Mouse (Mus musculus) stomach, embryonic 14.5 days (tissue): ENCODE measurements around the gene Prr19. TPM values are rescaled to one million over a fixed set of nuclear protein-coding genes. Genes with fewer than 3 reads are reported as not detected.
"Not testable (repeated sequence)": the region's sequence is repeated elsewhere in the genome, so short reads cannot be mapped to it uniquely, and the experiment has no call there.

Experiments
- ATAC-seq: fragments of 200-750 bp; cut with Nextera tagmentation; 2 replicates; pipeline ENCODE4 v1.8.0; 2017; ENCODE audit warnings: low read depth, moderate TSS enrichment; ENCODE audit not compliant: insufficient number of reproducible peaks, insufficient read depth, low FRiP score
- H3K27ac ChIP-seq: fragments of 300-500 bp; sonication (generic); 2 replicates; pipeline ENCODE4 v1.5.1; 2014; ENCODE audit warnings: mild to moderate bottlenecking, low read length, moderate library complexity, mixed read lengths
- H3K27me3 ChIP-seq: fragments of 300-500 bp; sonication (generic); 2 replicates; pipeline ENCODE4 v1.6.1; 2014; ENCODE audit warnings: low read length, control low read depth, mixed read lengths; ENCODE audit not compliant: control insufficient read depth, insufficient read depth
- H3K36me3 ChIP-seq: fragments of 300-500 bp; sonication (generic); 2 replicates; pipeline ENCODE4 v1.6.1; 2014; ENCODE audit warnings: mild to moderate bottlenecking, control low read depth, low read length, moderate library complexity, mixed read lengths; ENCODE audit not compliant: control insufficient read depth, insufficient read depth
- H3K4me1 ChIP-seq: fragments of 300-500 bp; sonication (generic); 2 replicates; pipeline ENCODE4 v1.6.1; 2014; ENCODE audit warnings: low read length, control low read depth, mixed read lengths; ENCODE audit not compliant: control insufficient read depth, insufficient read depth
- H3K4me2 ChIP-seq: fragments of 300-500 bp; sonication (generic); replicated peaks from 2 replicates; pipeline ENCODE4 v1.6.1; 2014; ENCODE audit warnings: low read depth, low read length, control low read depth
- H3K4me3 ChIP-seq: fragments of 300-500 bp; sonication (generic); 2 replicates; pipeline ENCODE4 v1.5.1; 2014; ENCODE audit warnings: low read depth, low read length, control low read depth
- H3K9ac ChIP-seq: fragments of 300-500 bp; sonication (generic); replicated peaks from 2 replicates; pipeline ENCODE4 v1.6.1; 2014; ENCODE audit warnings: low read depth, mild to moderate bottlenecking, control low read depth, low read length, moderate library complexity, mixed read lengths
- H3K9me3 ChIP-seq: fragments of 300-500 bp; sonication (generic); 2 replicates; pipeline ENCODE4 v1.6.1; 2016; ENCODE audit warnings: low read depth, low read length, control low read depth; ENCODE audit not compliant: control insufficient read depth
- WGBS: fragments of 180-500 bp; shearing (Covaris S2); extraction: QIAGEN DNeasy Blood & Tissue Kit; methylation state at CpG from one replicate; pipeline ENCODE4 v1.1.7; 2014; 5-methylcytosine and 5-hydroxymethylcytosine counted together
- polyA plus RNA-seq: library from polyadenylated mRNA; unstranded; fragments of >200 nt; fragmentation: Nextera tagmentation; extraction: Ambion mirVana; gene quantifications from 2 replicates; pipeline ENCODE4 v1.2.1, GENCODE M21; 2014

Gene Prr19
- 0.76 and 1.1 TPM in 2 replicates for polyA plus RNA-seq

DNA sequence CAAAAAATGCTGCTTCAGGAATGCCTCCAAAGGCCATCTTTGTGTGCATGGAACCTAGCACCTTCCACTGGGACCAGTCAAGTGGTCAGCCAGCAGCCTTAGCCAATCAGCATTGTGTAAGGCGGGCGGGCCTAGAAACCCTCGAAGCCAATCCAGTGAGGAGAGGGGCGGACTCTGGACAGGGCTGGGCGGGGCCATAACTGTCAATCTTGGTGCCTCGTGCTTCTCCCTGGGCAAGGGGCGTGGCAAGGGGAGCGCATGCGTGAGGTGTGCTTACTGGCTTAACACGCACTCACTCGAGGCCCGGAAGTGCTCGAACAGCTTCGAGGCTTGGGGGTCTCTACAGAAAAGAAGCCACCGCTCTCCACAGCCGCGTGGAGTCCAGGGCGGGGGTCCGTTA is at the start of gene Prr19:
TSS of gene Prr19 (plus strand) at position 349 of the 400 bp plus-strand sequence.
- Histone ChIP-seq H3K36me3 (no peaks in the 10 kb centered on the region), H3K4me3 (no peak within 1 kb of the TSS), H3K27ac (no peak within 1 kb of the TSS), H3K9me3 (no peaks in the 10 kb centered on the region), H3K9ac (no peak within 1 kb of the TSS), H3K4me1 (peaks cover 5% of the 10 kb centered on the region; the same call in 1 of the 2 replicates), H3K27me3 (no peaks in the 10 kb centered on the region), H3K4me2 (no peak within 1 kb of the TSS)
- WGBS = 58% methylated on average over 19 of the region's 19 CpGs
- ATAC-seq = no peak

- peak overlapping the region; percentile 47; the same call in 1 of the 2 replicates for H3K9ac ChIP-seq
- peak overlapping the region; percentile 70 for H3K4me2 ChIP-seq
- peak overlapping the region; percentile 99 for H3K27ac ChIP-seq
- H3K36me3 ChIP-seq = no peaks in the 10 kb centered on the region
- no peaks in the 10 kb centered on the region for H3K27me3 ChIP-seq
- 19% methylated on average over 8 of the region's 8 CpGs for WGBS
- H3K4me1 ChIP-seq = peaks cover 19% of the 10 kb centered on the region
- H3K4me3 ChIP-seq = peak overlapping the region; percentile 98
- no peaks in the 10 kb centered on the region for H3K9me3 ChIP-seq
- ATAC-seq = no peak
These were observed 49.4 kb upstream of the Prr19 start for GRCm38 (mm10) chr7:25251822-25252221.

- Histone ChIP-seq H3K9me3 (no peaks in the 10 kb centered on the region), H3K27me3 (no peaks in the 10 kb centered on the region), H3K4me2 (no peak overlapping the region), H3K36me3 (no peaks in the 10 kb centered on the region), H3K27ac (no peak overlapping the region), H3K4me3 (no peak overlapping the region), H3K4me1 (no peaks in the 10 kb centered on the region), H3K9ac (no peak overlapping the region)
- no peak for ATAC-seq
- WGBS = 89% methylated on average over 1 of the region's 1 CpGs
These were observed 39.3 kb upstream of the Prr19 start for GRCm38 (mm10) chr7:25261896-25262295.

- Histone ChIP-seq H3K4me2 (no peak overlapping the region), H3K27me3 (no peaks in the 10 kb centered on the region), H3K36me3 (no peaks in the 10 kb centered on the region), H3K4me3 (no peak overlapping the region), H3K27ac (no peak overlapping the region), H3K9me3 (no peaks in the 10 kb centered on the region), H3K4me1 (peaks cover 4% of the 10 kb centered on the region), H3K9ac (no peak overlapping the region)
- WGBS = 28% methylated on average over 17 of the region's 17 CpGs
- ATAC-seq = no peak
These were observed 37.0 kb upstream of the Prr19 start for GRCm38 (mm10) chr7:25263968-25264870.

GRCm38 (mm10) chr7:25265743-25266142 is 35.5 kb upstream of the Prr19 start:
- H3K9me3 ChIP-seq, H3K27me3 ChIP-seq, ATAC-seq, H3K9ac ChIP-seq, H3K36me3 ChIP-seq, H3K4me3 ChIP-seq, H3K4me2 ChIP-seq, H3K27ac ChIP-seq: not testable (repeated sequence)
- WGBS = 89% methylated on average over 5 of the region's 5 CpGs
- H3K4me1 ChIP-seq = peaks cover 12% of the 10 kb centered on the region

DNA sequence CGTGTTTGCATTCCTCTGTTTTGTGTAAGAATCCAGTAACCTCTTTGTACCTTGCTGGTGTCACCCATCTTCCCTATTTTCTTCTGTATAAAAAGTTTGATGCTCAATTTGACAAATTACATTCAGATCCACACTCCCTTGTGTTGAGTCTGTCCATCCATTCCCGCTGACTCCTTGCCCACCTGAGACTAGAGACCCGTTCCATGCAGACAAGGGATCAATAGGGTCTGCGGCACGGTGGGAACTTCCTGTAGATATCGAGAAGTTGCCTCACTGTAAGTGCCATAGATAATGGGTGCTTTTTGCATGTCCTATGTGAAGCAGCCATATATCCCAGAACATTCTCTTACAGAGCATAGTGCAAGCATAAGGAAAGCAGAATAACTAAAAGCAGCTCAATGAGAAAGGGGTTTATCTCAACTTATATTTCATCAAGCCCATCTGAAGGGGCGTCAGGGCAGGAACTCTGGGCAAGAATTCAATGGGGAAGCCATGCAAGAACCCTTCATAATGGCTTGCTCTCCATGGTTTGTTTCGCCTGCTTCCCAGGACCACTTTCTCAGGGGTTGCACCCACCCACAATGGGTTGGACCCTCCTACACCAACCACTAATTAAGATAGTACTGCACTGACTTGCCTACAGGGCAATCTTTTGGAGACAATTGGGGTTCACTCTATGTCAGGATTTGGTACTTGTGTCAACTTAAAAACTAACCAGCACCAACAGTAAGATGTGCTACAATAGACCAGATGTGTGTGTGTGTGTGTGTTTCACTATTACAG is 34.8 kb upstream of the Prr19 start:
- peak overlapping the region; percentile 54; the same call in 1 of the 2 replicates for H3K4me2 ChIP-seq
- H3K27me3 ChIP-seq = no peaks in the 10 kb centered on the region
- peaks cover under 1% of the 10 kb centered on the region; the same call in 1 of the 2 replicates for H3K36me3 ChIP-seq
- H3K9me3 ChIP-seq = no peaks in the 10 kb centered on the region
- no peak overlapping the region for H3K9ac ChIP-seq
- H3K27ac ChIP-seq = no peak overlapping the region
- H3K4me3 ChIP-seq = 0 out of 2 replicates have a peak overlapping the region, but pooled peaks have one; percentile 81
- 82% methylated on average over 8 of the region's 8 CpGs for WGBS
- ATAC-seq = no peak
- H3K4me1 ChIP-seq = peaks cover 12% of the 10 kb centered on the region

DNA sequence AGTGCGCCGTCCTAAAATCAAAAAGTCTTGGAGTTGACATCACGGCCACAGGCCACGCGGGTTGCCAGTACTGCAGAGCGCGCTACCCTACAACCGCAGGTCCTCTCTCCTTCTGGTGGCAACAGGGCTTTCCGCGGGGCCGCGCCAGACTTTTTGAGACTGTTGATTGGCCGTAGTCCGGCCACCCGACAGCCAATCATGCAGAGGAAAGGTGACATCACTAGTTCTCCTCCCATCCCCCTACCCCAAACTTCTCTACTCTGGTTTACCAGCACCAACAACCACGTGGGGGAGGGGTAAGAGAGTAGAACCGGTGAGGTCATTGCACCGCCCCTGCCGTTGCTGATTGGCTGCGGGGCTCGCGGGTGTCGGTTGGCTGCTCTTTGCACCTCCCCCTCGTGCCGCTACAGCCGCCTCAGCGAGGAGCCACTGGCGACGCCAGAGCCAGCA is 33.9 kb upstream of the Prr19 start, which contains the start of gene Cic:
TSS of gene Cic (plus strand) at position 404 of the 450 bp plus-strand sequence.
- 0% methylated on average over 29 of the region's 29 CpGs for WGBS
- Histone ChIP-seq H3K4me1 (peaks cover 12% of the 10 kb centered on the region), H3K36me3 (peaks cover 8% of the 10 kb centered on the region), H3K9ac (peak within 1 kb of the TSS; percentile 69), H3K27me3 (no peaks in the 10 kb centered on the region), H3K9me3 (no peaks in the 10 kb centered on the region), H3K4me3 (peak within 1 kb of the TSS; percentile 81), H3K27ac (peak within 1 kb of the TSS; percentile 86), H3K4me2 (peak within 1 kb of the TSS; percentile 75)
- ATAC-seq = peak; percentile 89

GRCm38 (mm10) chr7:25267751-25268463 is 33.3 kb upstream of the Prr19 start:
- peak; percentile 94 for ATAC-seq
- peaks cover 12% of the 10 kb centered on the region for H3K4me1 ChIP-seq
- no peaks in the 10 kb centered on the region for H3K9me3 ChIP-seq
- H3K9ac ChIP-seq = peak overlapping the region; percentile 69
- peaks cover 12% of the 10 kb centered on the region for H3K36me3 ChIP-seq
- peak overlapping the region; percentile 81 for H3K4me3 ChIP-seq
- WGBS = under 1% methylated on average over 33 of the region's 33 CpGs
- H3K27ac ChIP-seq = peak overlapping the region; percentile 86
- no peaks in the 10 kb centered on the region for H3K27me3 ChIP-seq
- H3K4me2 ChIP-seq = peak overlapping the region; percentile 75
